Mouse (Mus musculus): ENCODE results near the gene Nt5dc2. TPM values are rescaled to one million over a fixed set of nuclear protein-coding genes. Genes with fewer than 3 reads are reported as not detected.

Nt5dc2 gene
- polyA plus RNA-seq, 1 experiment: 141 TPM

DNA sequence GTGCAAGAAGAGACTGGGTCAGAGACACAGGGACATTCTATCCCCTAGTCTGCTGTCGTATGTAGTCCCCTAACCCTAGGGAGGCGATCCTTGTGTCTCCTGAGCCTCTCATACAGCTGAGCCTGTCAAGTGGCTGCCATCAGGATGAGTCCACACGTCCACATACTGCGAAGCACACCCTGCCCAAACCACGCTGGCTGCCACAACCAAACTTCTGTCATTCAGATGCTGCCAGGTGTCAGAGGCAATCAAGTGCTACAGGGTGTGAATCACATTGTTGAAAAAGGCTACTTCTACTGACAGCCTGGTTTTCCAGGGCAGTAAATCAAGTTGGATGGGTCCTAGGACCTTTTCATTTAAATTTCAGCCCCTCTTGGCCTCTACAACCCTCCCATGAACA, 46.9 kb downstream of the Nt5dc2 start:
- Histone ChIP-seq H3K9ac (ENCODE audit: low read depth, poor library complexity, severe bottlenecking) (no peak overlapping the region), H3K9me3 (replicated peaks; ENCODE audit: control insufficient read depth, insufficient read depth, low read length, poor library complexity, severe bottlenecking) (no peaks in the 10 kb centered on the region), H3K27me3 (ENCODE audit: control insufficient read depth, insufficient read depth, low read length, poor library complexity, severe bottlenecking) (no peaks in the 10 kb centered on the region), H3K27ac (ENCODE audit: insufficient read depth, low read length) (no peak overlapping the region), H3K4me3 (ENCODE audit: low read depth, low read length) (no peak overlapping the region), H3K4me1 (ENCODE audit: control insufficient read depth, insufficient read depth, low read length) (no peaks in the 10 kb centered on the region), H3K36me3 (ENCODE audit: control insufficient read depth, insufficient read depth, low read length, poor library complexity, severe bottlenecking) (peaks cover 26% of the 10 kb centered on the region)
- no peak for TF ChIP-seq CTCF (IDR thresholded peaks at IDR 0.05; ENCODE audit: low read depth, low read length)
- no peak for TF ChIP-seq POLR2A (IDR thresholded peaks at IDR 0.05; ENCODE audit: insufficient read depth, low read length)
- no peak for TF ChIP-seq EP300 (IDR thresholded peaks at IDR 0.05; ENCODE audit: insufficient read depth, low read depth, low read length)

DNA sequence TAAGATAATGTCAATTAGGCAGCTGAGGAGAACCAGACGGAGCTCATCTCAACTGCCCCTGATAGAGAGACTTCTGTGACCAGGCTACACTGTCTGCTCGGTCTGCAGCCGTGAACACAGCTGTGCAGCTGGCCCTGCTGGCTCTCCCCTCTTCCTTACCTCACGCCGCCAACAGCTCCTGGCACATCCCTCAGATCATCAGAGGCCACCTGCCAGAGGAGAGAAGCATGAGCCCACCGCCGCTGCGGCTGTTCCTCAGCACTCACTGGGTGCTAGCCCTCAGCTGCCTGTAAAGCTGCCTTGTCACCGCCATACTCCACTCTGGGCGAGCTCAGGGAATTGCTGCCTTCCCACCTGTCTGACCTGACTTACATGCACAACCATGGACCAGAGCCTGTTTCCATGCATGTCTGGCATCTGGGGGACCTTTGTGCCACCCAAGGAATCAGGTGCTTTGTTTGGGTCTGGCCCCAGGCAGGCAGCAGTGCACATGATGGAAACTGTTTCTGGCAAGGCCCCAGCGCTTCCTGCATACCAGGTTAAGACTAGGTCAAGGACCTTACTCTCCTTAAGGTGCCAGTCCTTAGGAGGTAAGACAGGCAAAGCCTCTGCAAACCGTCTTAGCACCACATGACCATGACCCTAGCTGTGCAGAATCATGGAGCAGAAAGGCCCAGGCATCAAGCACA, 49.0 kb downstream of the Nt5dc2 start:
- no peaks in the 10 kb centered on the region for H3K27me3 ChIP-seq (ENCODE audit: control insufficient read depth, insufficient read depth, low read length, poor library complexity, severe bottlenecking)

GRCm38 (mm10) chr14:31181512-31181911, 50.7 kb downstream of the Nt5dc2 start:
- Histone ChIP-seq H3K27me3 (ENCODE audit: control insufficient read depth, insufficient read depth, low read length, poor library complexity, severe bottlenecking) (no peaks in the 10 kb centered on the region), H3K9me3 (replicated peaks; ENCODE audit: control insufficient read depth, insufficient read depth, low read length, poor library complexity, severe bottlenecking) (no peaks in the 10 kb centered on the region), H3K4me1 (ENCODE audit: control insufficient read depth, insufficient read depth, low read length) (no peaks in the 10 kb centered on the region), H3K27ac (ENCODE audit: insufficient read depth, low read length) (no peak overlapping the region), H3K36me3 (ENCODE audit: control insufficient read depth, insufficient read depth, low read length, poor library complexity, severe bottlenecking) (peaks cover 32% of the 10 kb centered on the region), H3K9ac (ENCODE audit: low read depth, poor library complexity, severe bottlenecking) (no peak overlapping the region), H3K4me3 (ENCODE audit: low read depth, low read length) (no peak overlapping the region)
- TF ChIP-seq CTCF (IDR thresholded peaks at IDR 0.05; ENCODE audit: low read depth, low read length) (no peak), POLR2A (IDR thresholded peaks at IDR 0.05; ENCODE audit: insufficient read depth, low read length) (no peak), EP300 (IDR thresholded peaks at IDR 0.05; ENCODE audit: insufficient read depth, low read depth, low read length) (no peak)

More for the DNA sequence above, 49.0 kb downstream of the Nt5dc2 start:
- Histone ChIP-seq H3K9me3 (replicated peaks; ENCODE audit: control insufficient read depth, insufficient read depth, low read length, poor library complexity, severe bottlenecking) (no peaks in the 10 kb centered on the region), H3K4me3 (ENCODE audit: low read depth, low read length) (no peak overlapping the region), H3K4me1 (ENCODE audit: control insufficient read depth, insufficient read depth, low read length) (no peaks in the 10 kb centered on the region), H3K36me3 (ENCODE audit: control insufficient read depth, insufficient read depth, low read length, poor library complexity, severe bottlenecking) (peaks cover 26% of the 10 kb centered on the region), H3K27ac (ENCODE audit: insufficient read depth, low read length) (no peak overlapping the region), H3K9ac (ENCODE audit: low read depth, poor library complexity, severe bottlenecking) (no peak overlapping the region)
- TF ChIP-seq POLR2A (IDR thresholded peaks at IDR 0.05; ENCODE audit: insufficient read depth, low read length): no peak
- no peak for TF ChIP-seq EP300 (IDR thresholded peaks at IDR 0.05; ENCODE audit: insufficient read depth, low read depth, low read length)
- no peak for TF ChIP-seq CTCF (IDR thresholded peaks at IDR 0.05; ENCODE audit: low read depth, low read length)

GRCm38 (mm10) chr14:31182786-31183290, 52.0 kb downstream of the Nt5dc2 start:
- Histone ChIP-seq H3K9me3 (replicated peaks; ENCODE audit: control insufficient read depth, insufficient read depth, low read length, poor library complexity, severe bottlenecking) (no peaks in the 10 kb centered on the region), H3K4me3 (ENCODE audit: low read depth, low read length) (no peak overlapping the region), H3K4me1 (ENCODE audit: control insufficient read depth, insufficient read depth, low read length) (no peaks in the 10 kb centered on the region), H3K27ac (ENCODE audit: insufficient read depth, low read length) (no peak overlapping the region), H3K27me3 (ENCODE audit: control insufficient read depth, insufficient read depth, low read length, poor library complexity, severe bottlenecking) (no peaks in the 10 kb centered on the region), H3K9ac (ENCODE audit: low read depth, poor library complexity, severe bottlenecking) (no peak overlapping the region), H3K36me3 (ENCODE audit: control insufficient read depth, insufficient read depth, low read length, poor library complexity, severe bottlenecking) (peaks cover 39% of the 10 kb centered on the region)
- no peak for TF ChIP-seq POLR2A (IDR thresholded peaks at IDR 0.05; ENCODE audit: insufficient read depth, low read length)
- TF ChIP-seq CTCF (IDR thresholded peaks at IDR 0.05; ENCODE audit: low read depth, low read length): no peak
- TF ChIP-seq EP300 (IDR thresholded peaks at IDR 0.05; ENCODE audit: insufficient read depth, low read depth, low read length): no peak

DNA sequence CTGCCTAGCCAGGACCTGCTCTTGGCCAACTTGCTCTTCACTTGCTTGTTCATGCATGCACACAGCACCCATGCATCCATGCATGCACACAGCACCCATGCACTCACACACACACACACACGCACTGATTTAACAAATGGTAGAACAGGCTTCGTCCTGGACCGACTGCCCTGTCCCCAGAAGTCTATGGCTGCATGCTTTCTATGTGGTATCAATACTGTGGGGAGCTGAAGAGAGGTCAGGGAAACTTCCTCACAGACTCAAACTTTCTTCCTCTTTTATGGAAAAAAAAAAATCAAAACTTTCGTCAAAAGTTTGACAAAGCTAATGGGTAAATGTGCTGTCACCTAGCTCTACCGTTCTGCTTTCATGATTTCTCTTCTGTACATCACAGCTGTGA, 52.7 kb downstream of the Nt5dc2 start:
- TF ChIP-seq CTCF (IDR thresholded peaks at IDR 0.05; ENCODE audit: low read depth, low read length): no peak
- TF ChIP-seq POLR2A (IDR thresholded peaks at IDR 0.05; ENCODE audit: insufficient read depth, low read length): no peak
- no peak for TF ChIP-seq EP300 (IDR thresholded peaks at IDR 0.05; ENCODE audit: insufficient read depth, low read depth, low read length)
- Histone ChIP-seq H3K9me3 (replicated peaks; ENCODE audit: control insufficient read depth, insufficient read depth, low read length, poor library complexity, severe bottlenecking) (no peaks in the 10 kb centered on the region), H3K36me3 (ENCODE audit: control insufficient read depth, insufficient read depth, low read length, poor library complexity, severe bottlenecking) (peaks cover 43% of the 10 kb centered on the region), H3K27me3 (ENCODE audit: control insufficient read depth, insufficient read depth, low read length, poor library complexity, severe bottlenecking) (no peaks in the 10 kb centered on the region), H3K9ac (ENCODE audit: low read depth, poor library complexity, severe bottlenecking) (no peak overlapping the region), H3K4me3 (ENCODE audit: low read depth, low read length) (no peak overlapping the region), H3K4me1 (ENCODE audit: control insufficient read depth, insufficient read depth, low read length) (no peaks in the 10 kb centered on the region), H3K27ac (ENCODE audit: insufficient read depth, low read length) (no peak overlapping the region)

GRCm38 (mm10) chr14:31184195-31184594, 53.3 kb downstream of the Nt5dc2 start:
- Histone ChIP-seq H3K4me1 (ENCODE audit: control insufficient read depth, insufficient read depth, low read length) (no peaks in the 10 kb centered on the region), H3K27ac (ENCODE audit: insufficient read depth, low read length) (no peak overlapping the region), H3K4me3 (ENCODE audit: low read depth, low read length) (no peak overlapping the region), H3K36me3 (ENCODE audit: control insufficient read depth, insufficient read depth, low read length, poor library complexity, severe bottlenecking) (peaks cover 47% of the 10 kb centered on the region), H3K9me3 (replicated peaks; ENCODE audit: control insufficient read depth, insufficient read depth, low read length, poor library complexity, severe bottlenecking) (no peaks in the 10 kb centered on the region), H3K9ac (ENCODE audit: low read depth, poor library complexity, severe bottlenecking) (no peak overlapping the region), H3K27me3 (ENCODE audit: control insufficient read depth, insufficient read depth, low read length, poor library complexity, severe bottlenecking) (no peaks in the 10 kb centered on the region)
- TF ChIP-seq POLR2A (IDR thresholded peaks at IDR 0.05; ENCODE audit: insufficient read depth, low read length) (no peak), EP300 (IDR thresholded peaks at IDR 0.05; ENCODE audit: insufficient read depth, low read depth, low read length) (no peak), CTCF (IDR thresholded peaks at IDR 0.05; ENCODE audit: low read depth, low read length) (no peak)
